Mouse (Mus musculus) thymus, adult 2 months (tissue): ENCODE data around the gene Ddr1.

Experiments used
- CTCF ChIP-seq: fragments of 200-500 bp; IDR thresholded peaks from 2 replicates; pipeline ENCODE4 v1.5.1; 2012; ENCODE audit warnings: mild to moderate bottlenecking, control low read depth, low read length, moderate library complexity, borderline replicate concordance; ENCODE audit not compliant: control insufficient read depth, poor library complexity, insufficient read depth; ENCODE audit errors: extremely low read depth
- POLR2A ChIP-seq: fragments of 200-500 bp; IDR thresholded peaks from 2 replicates; pipeline ENCODE4 v1.6.1; 2012; ENCODE audit warnings: mild to moderate bottlenecking, low read length, control low read depth, moderate library complexity; ENCODE audit not compliant: control insufficient read depth, poor library complexity, insufficient read depth; ENCODE audit errors: extremely low read depth

DNA sequence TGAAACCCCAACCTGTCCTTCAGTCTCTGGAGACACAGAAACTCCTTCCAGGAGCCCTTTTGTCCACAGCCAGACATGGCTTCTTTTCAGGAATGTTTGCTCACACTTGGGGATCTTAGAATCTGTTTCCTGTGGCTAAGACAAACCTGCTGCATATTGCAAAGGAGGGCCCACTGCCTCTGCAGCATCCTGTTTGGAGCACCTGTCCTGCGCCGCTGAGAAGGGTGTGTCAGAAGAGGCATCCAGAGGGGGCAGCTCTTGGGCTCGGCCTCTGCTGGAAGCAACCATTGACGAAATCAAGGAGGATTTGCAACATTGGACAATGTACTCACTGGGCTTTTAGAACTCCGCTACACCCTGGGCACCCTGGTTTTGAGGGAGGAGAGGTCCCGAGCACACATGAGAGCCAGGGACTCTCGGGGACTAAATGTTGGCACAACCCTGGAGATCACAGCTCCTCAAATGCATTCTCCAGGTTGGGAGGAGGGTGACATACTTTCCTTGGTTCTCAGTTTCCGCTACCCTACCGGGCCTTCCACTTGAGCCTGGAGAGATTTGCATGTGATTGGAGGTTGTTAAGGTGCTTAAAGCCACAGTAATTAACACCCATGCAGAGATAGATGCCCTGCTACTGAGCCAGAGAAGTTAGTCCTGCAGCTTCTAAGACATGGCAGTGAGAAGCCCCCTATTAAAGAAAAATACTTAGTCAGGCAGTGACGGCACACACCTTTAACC is 23.2 kb upstream of the Ddr1 start:
- TF ChIP-seq CTCF (no peak), POLR2A (no peak)
